Comparison of ENCODE assay signal across 18 mouse cellular contexts in genomic region chr1:152063357-152064145, GRCm38 (mm10). TPM values are rescaled to one million over a fixed set of nuclear protein-coding genes. Genes with fewer than 3 reads are reported as not detected.
DNase-seq lines count a peak whose midpoint lies in the region; ATAC-seq and TF ChIP-seq lines count a peak whose summit lies in the region.
"Had no signal": no experiment of that assay in that cellular context is flagged by ENCODE, and none has a peak within 500 bp of the region (broad histone marks: within the 10 kb centered on the region; RNA-seq: fewer than 3 reads in every experiment).

No protein-coding gene starts in this region.

- 28% methylated on average over 11 of the region's 11 CpGs for WGBS in cerebellum, adult 2 months
- WGBS in hindbrain, embryonic 11.5 days, result 93% methylated on average over 11 of the region's 11 CpGs

- no peaks in the 10 kb centered on the region for H3K9me3 ChIP-seq in hindbrain, embryonic 11.5 days (ENCODE audit: control insufficient read depth, low read length)
- H3K9me3 ChIP-seq: embryonic facial prominence, embryonic 15.5 days; hindbrain, embryonic 10.5 days; limb, embryonic 15.5 days; liver, embryonic 15.5 days; midbrain, embryonic 13.5 days had no signal

- H3K36me3 ChIP-seq in hindbrain, embryonic 11.5 days (ENCODE audit: control insufficient read depth, insufficient read depth, low read length), result no peaks in the 10 kb centered on the region
- H3K36me3 ChIP-seq: embryonic facial prominence, embryonic 15.5 days; G1E; limb, embryonic 15.5 days; liver, embryonic 15.5 days had no signal

- H3K4me1 ChIP-seq in cerebellum, adult 2 months (ENCODE audit: control insufficient read depth, insufficient read depth, low read length), result peaks cover 47% of the 10 kb centered on the region
- H3K4me1 ChIP-seq in hindbrain, embryonic 11.5 days (replicated peaks; ENCODE audit: control insufficient read depth, insufficient read depth, low read length), result peaks cover 1% of the 10 kb centered on the region; the same call in 1 of the 2 replicates
- H3K4me1 ChIP-seq: liver, embryonic 15.5 days had no signal

- TF ChIP-seq POLR2A in cerebellum, adult 2 months (IDR thresholded peaks at IDR 0.05; ENCODE audit: borderline replicate concordance, insufficient read depth, low read length), result peak; percentile 26; the same call in 1 of the 2 replicates

- no peak overlapping the region for H3K9ac ChIP-seq in hindbrain, embryonic 11.5 days (ENCODE audit: low read depth, low read length)
- H3K9ac ChIP-seq: embryonic facial prominence, embryonic 15.5 days; limb, embryonic 15.5 days; liver, embryonic 15.5 days; midbrain, embryonic 13.5 days had no signal

- TF ChIP-seq CTCF in cerebellum, adult 2 months (IDR thresholded peaks at IDR 0.05; ENCODE audit: borderline replicate concordance, insufficient read depth, low read depth, low read length), result no peak

- no peak for ATAC-seq in hindbrain, embryonic 11.5 days (ENCODE audit: low FRiP score)
- ATAC-seq: lung, postnatal 0 days; midbrain, embryonic 13.5 days had no signal

- no peak overlapping the region for H3K4me3 ChIP-seq in cerebellum, adult 2 months (replicated peaks; ENCODE audit: insufficient read depth, low read depth, low read length)
- no peak overlapping the region for H3K4me3 ChIP-seq in hindbrain, embryonic 11.5 days (ENCODE audit: low read depth, low read length)
- H3K4me3 ChIP-seq: embryonic facial prominence, embryonic 15.5 days; hindbrain, embryonic 10.5 days; limb, embryonic 15.5 days; liver, embryonic 15.5 days; midbrain, embryonic 13.5 days had no signal

- H3K27ac ChIP-seq in cerebellum, adult 2 months (ENCODE audit: insufficient read depth, low read length), result peak overlapping the region; percentile 93
- H3K27ac ChIP-seq in hindbrain, embryonic 11.5 days (ENCODE audit: low read depth, low read length), result no peak overlapping the region
- H3K27ac ChIP-seq: embryonic facial prominence, embryonic 15.5 days; hindbrain, embryonic 10.5 days; kidney, postnatal 0 days; limb, embryonic 15.5 days; liver, embryonic 15.5 days; midbrain, embryonic 13.5 days had no signal

- no peak overlapping the region for H3K4me2 ChIP-seq in hindbrain, embryonic 11.5 days (replicated peaks; ENCODE audit: low read depth, low read length)
- H3K4me2 ChIP-seq: embryonic facial prominence, embryonic 15.5 days; limb, embryonic 15.5 days; liver, embryonic 15.5 days; midbrain, embryonic 13.5 days had no signal

- no peaks in the 10 kb centered on the region for H3K27me3 ChIP-seq in cerebellum, adult 2 months (ENCODE audit: control insufficient read depth, insufficient read depth, low read length)
- H3K27me3 ChIP-seq in hindbrain, embryonic 11.5 days (ENCODE audit: control insufficient read depth, insufficient read depth, low read length), result no peaks in the 10 kb centered on the region
- H3K27me3 ChIP-seq: embryonic facial prominence, embryonic 15.5 days; limb, embryonic 15.5 days; liver, embryonic 15.5 days; midbrain, embryonic 13.5 days had no signal

- DNase-seq in 3T3-L1 (ENCODE audit: low read depth, low spot score) (peak; percentile 87), NIH3T3 (ENCODE audit: low read depth) (peak; percentile 62)
- peak; percentile 94 to 98 for DNase-seq in cerebellum, adult 2 months
- peak; percentile 90 to 96 for DNase-seq in cerebellum, postnatal 36 days
- no peak for DNase-seq in right cerebral cortex, adult 18-20 months
- DNase-seq in frontal cortex, postnatal 14 days (ENCODE audit: low spot score in 2 of 2), result no peak
- no peak for DNase-seq in hindbrain, embryonic 11.5 days (ENCODE audit: low spot score)
- DNase-seq: gastrocnemius, postnatal 36 days; kidney, adult 11 months; thymus, postnatal 36 days had no signal

RNA-seq across cellular contexts. Expression of gene 1700025G04Rik, which starts 26.4 kb away (rescaled TPM):
- polyA plus RNA-seq in cerebellum, adult 2 months (2012; rRNA removed), result 27.9 and 29.8 TPM in 2 replicates
- polyA plus RNA-seq in hindbrain, embryonic 11.5 days (2014; fragmentation: Nextera tagmentation; extraction: Ambion mirVana), result 46.1 and 52.7 TPM in 2 replicates
- polyA plus RNA-seq: G1E had no signal

Comparison
In these comparisons a context has a peak if more than half of its experiments do, and no peak if none do; other contexts are left out.
1. DNase-seq: peak in 3T3-L1 (single experiment), NIH3T3 (single experiment), cerebellum, adult 2 months (2 of 2) and cerebellum, postnatal 36 days (2 of 2); none in right cerebral cortex, adult 18-20 months (single experiment), frontal cortex, postnatal 14 days (0 of 2) and hindbrain, embryonic 11.5 days (single experiment).